Mouse (Mus musculus) cerebellum, postnatal 25 days (tissue): ENCODE measurements at regions not wholly inside any gene's neighbourhood (a gene's known extent, or its start where the extent isn't known, plus 50 kb on each side); places are given as distances from the start of the nearest gene placed in this dataset.

Source experiments
- DNase-seq, 2 experiments: peaks; one replicate each; pipeline ENCODE4 v3.0.0; 2021; ENCODE audit warnings: mixed read lengths in 2 of 2

- no peak for DNase-seq
These were observed 189.4 kb upstream of the Hmga2 start for GRCm38 (mm10) chr10:120665670-120666069.

GRCm38 (mm10) chr10:120664419-120664818 is 188.2 kb upstream of the Hmga2 start:
- no peak for DNase-seq

- DNase-seq, result no peak
These were observed 187.1 kb upstream of the Hmga2 start for GRCm38 (mm10) chr10:120663396-120663795.

GRCm38 (mm10) chr10:120660503-120660902 is 184.2 kb upstream of the Hmga2 start:
- no peak for DNase-seq

- DNase-seq, result peak; percentile 40 to 65
These were observed 179.1 kb upstream of the Hmga2 start for GRCm38 (mm10) chr10:120655238-120655931.

- no peak for DNase-seq
These were observed 176.4 kb upstream of the Hmga2 start for GRCm38 (mm10) chr10:120652525-120653215.

- DNase-seq, result no peak
These were observed 175.6 kb upstream of the Hmga2 start for GRCm38 (mm10) chr10:120651845-120652244.

GRCm38 (mm10) chr10:120650336-120650735 is 174.1 kb upstream of the Hmga2 start:
- no peak for DNase-seq

- no peak for DNase-seq
These were observed 172.5 kb upstream of the Hmga2 start for GRCm38 (mm10) chr10:120648741-120649140.

GRCm38 (mm10) chr10:120648031-120648430 is 171.8 kb upstream of the Hmga2 start:
- no peak for DNase-seq

GRCm38 (mm10) chr10:120647323-120647722 is 171.1 kb upstream of the Hmga2 start:
- no peak for DNase-seq

- peak; percentile 60 to 76 for DNase-seq
These were observed 170.6 kb upstream of the Hmga2 start for GRCm38 (mm10) chr10:120646862-120647311.

GRCm38 (mm10) chr10:120640847-120641246 is 164.6 kb upstream of the Hmga2 start:
- no peak for DNase-seq

GRCm38 (mm10) chr10:120638316-120638715 is 162.0 kb upstream of the Hmga2 start:
- DNase-seq, result no peak

GRCm38 (mm10) chr10:120635818-120636543 is 159.7 kb upstream of the Hmga2 start:
- peak; percentile 73 to 82 for DNase-seq

- no peak for DNase-seq
These were observed 158.9 kb upstream of the Hmga2 start for GRCm38 (mm10) chr10:120635194-120635593.

- DNase-seq, result no peak
These were observed 155.8 kb upstream of the Hmga2 start for GRCm38 (mm10) chr10:120632071-120632470.

GRCm38 (mm10) chr10:120628066-120628465 is 151.8 kb upstream of the Hmga2 start:
- no peak for DNase-seq

- no peak for DNase-seq
These were observed 149.2 kb upstream of the Hmga2 start for GRCm38 (mm10) chr10:120625474-120625873.

- no peak for DNase-seq
These were observed 148.1 kb upstream of the Hmga2 start for GRCm38 (mm10) chr10:120624203-120624942.

GRCm38 (mm10) chr10:120616406-120617015 is 140.2 kb upstream of the Hmga2 start:
- no peak for DNase-seq

- no peak for DNase-seq
These were observed 136.1 kb upstream of the Hmga2 start for GRCm38 (mm10) chr10:120612351-120612750.
